Mouse (Mus musculus): ENCODE results near the gene Abcb9.

- TF ChIP-seq POLR2AphosphoS5 (IDR thresholded peaks at IDR 0.05; ENCODE audit: insufficient replicate concordance, low read depth, low read length) = no peak
- no peak for TF ChIP-seq CTCF (IDR thresholded peaks at IDR 0.05; ENCODE audit: low read depth, low read length)
- TF ChIP-seq GATA1 (IDR thresholded peaks at IDR 0.05; ENCODE audit: borderline replicate concordance, low read length) = no peak
- no peak for TF ChIP-seq TAL1 (conservative IDR thresholded peaks at IDR 0.05; ENCODE audit: low read depth, low read length)
Observed at GRCm38 (mm10) chr5:124014791-124015251, 80.8 kb downstream of the Abcb9 start.

All from G1E (cell line).